Mouse (Mus musculus) CH12.LX (cell line): ENCODE measurements around the gene C2cd4c. TPM values are rescaled to one million over a fixed set of nuclear protein-coding genes. Genes with fewer than 3 reads are reported as not detected.

ENCODE experiments used
- DNase-seq: peaks from one replicate; pipeline ENCODE4 v3.0.0-alpha.2; 2013; ENCODE audit errors: extremely low read depth
- H3K27ac ChIP-seq: 2 replicates; pipeline ENCODE4 v1.5.1; 2012; ENCODE audit warnings: low read depth, mild to moderate bottlenecking, control low read depth, moderate library complexity; ENCODE audit not compliant: insufficient read depth
- H3K27me3 ChIP-seq: replicated peaks from 2 replicates; pipeline ENCODE3; 2012; ENCODE audit warnings: inconsistent platforms
- H3K36me3 ChIP-seq, 2 experiments: replicated peaks in 1 of 2; 2 replicates each; pipeline versions ENCODE3 to v1.6.1; 2012; ENCODE audit warnings: inconsistent platforms in 1 of 2, low read length in 1 of 2, mild to moderate bottlenecking in 1 of 2, mixed read lengths in 1 of 2, moderate library complexity in 1 of 2; ENCODE audit not compliant: control insufficient read depth in 1 of 2, insufficient read depth in 1 of 2
- H3K4me1 ChIP-seq, 2 experiments: 2 replicates each; pipeline ENCODE4 v1.6.1; 2012; ENCODE audit warnings: inconsistent platforms in 1 of 2, moderate library complexity in 1 of 2; ENCODE audit not compliant: insufficient read depth in 2 of 2, control insufficient read depth in 1 of 2
- H3K4me2 ChIP-seq: 2 replicates; pipeline ENCODE4 v1.6.1; 2012; ENCODE audit warnings: low read depth, mild to moderate bottlenecking, control low read depth; ENCODE audit not compliant: poor library complexity, insufficient read depth, severe bottlenecking
- H3K4me3 ChIP-seq, 3 experiments: fragments of 150-350 bp in 1 of 3; sonication (generic) in 1 of 3; replicated peaks in 1 of 3; 2 replicates each; pipeline versions ENCODE3 to v1.5.1; 2011 to 2012; ENCODE audit warnings: low read depth in 2 of 3, low read length in 2 of 3, mild to moderate bottlenecking in 2 of 3, moderate library complexity in 2 of 3, control low read depth in 1 of 3, improper control_type of control experiment in 1 of 3, inconsistent platforms in 1 of 3, mixed read lengths in 1 of 3; ENCODE audit not compliant: poor library complexity in 1 of 3
- H3K79me2 ChIP-seq: replicated peaks from 2 replicates; pipeline ENCODE4 v1.6.1; 2012; ENCODE audit warnings: mild to moderate bottlenecking, moderate library complexity; ENCODE audit not compliant: control insufficient read depth, poor library complexity, insufficient read depth, severe bottlenecking; ENCODE audit errors: extremely low read depth
- H3K9ac ChIP-seq: 2 replicates; pipeline ENCODE4 v1.6.1; 2012; ENCODE audit warnings: low read depth, mild to moderate bottlenecking, control low read depth, moderate library complexity; ENCODE audit not compliant: insufficient read depth
- H3K9me3 ChIP-seq: replicated peaks from 2 replicates; pipeline ENCODE3; 2012; ENCODE audit warnings: low read length, inconsistent platforms, mixed read lengths
- BHLHE40 ChIP-seq: IDR thresholded peaks from 2 replicates; pipeline ENCODE4 v1.6.1; 2011; ENCODE audit warnings: mild to moderate bottlenecking, low read depth, low read length, improper control_type of control experiment
- CHD1 ChIP-seq: IDR thresholded peaks from 2 replicates; pipeline ENCODE4 v1.6.1; 2012; ENCODE audit warnings: low read depth, low read length, improper control_type of control experiment, inconsistent platforms
- CHD2 ChIP-seq: IDR thresholded peaks from 2 replicates; pipeline ENCODE4 v1.6.1; 2011; ENCODE audit warnings: low read length, improper control_type of control experiment
- CTCF ChIP-seq, 2 experiments: IDR thresholded peaks in 1 of 2; conservative IDR thresholded peaks in 1 of 2; 2 replicates each; pipeline ENCODE4 v1.5.1; 2011 to 2012; ENCODE audit warnings: low read depth in 2 of 2, low read length in 2 of 2, improper control_type of control experiment in 1 of 2, inconsistent platforms in 1 of 2, mild to moderate bottlenecking in 1 of 2, moderate library complexity in 1 of 2
- E2F4 ChIP-seq: IDR thresholded peaks from 2 replicates; pipeline ENCODE4 v1.6.1; 2011; ENCODE audit warnings: low read depth, low read length, improper control_type of control experiment; ENCODE audit not compliant: insufficient replicate concordance
- ELF1 ChIP-seq: IDR thresholded peaks from 2 replicates; pipeline ENCODE4 v1.6.1; 2014; ENCODE audit warnings: low read depth, mild to moderate bottlenecking, inconsistent platforms, low read length, improper control_type of control experiment
- EP300 ChIP-seq: IDR thresholded peaks from 2 replicates; pipeline ENCODE4 v1.6.1; 2011; ENCODE audit warnings: low read length, improper control_type of control experiment
- ETS1 ChIP-seq: conservative IDR thresholded peaks from 2 replicates; pipeline ENCODE4 v1.6.1; 2012; ENCODE audit warnings: low read depth, mild to moderate bottlenecking, inconsistent platforms, low read length, improper control_type of control experiment, moderate library complexity
- GABPA ChIP-seq: IDR thresholded peaks from 2 replicates; pipeline ENCODE4 v1.6.1; 2012; ENCODE audit warnings: low read depth, low read length, improper control_type of control experiment, inconsistent platforms; ENCODE audit not compliant: insufficient replicate concordance
- HCFC1 ChIP-seq: IDR thresholded peaks from 2 replicates; pipeline ENCODE4 v1.6.1; 2012; ENCODE audit warnings: low read depth, mild to moderate bottlenecking, inconsistent platforms, low read length, improper control_type of control experiment
- IRF4 ChIP-seq: IDR thresholded peaks from 2 replicates; pipeline ENCODE4 v1.6.1; 2014; ENCODE audit warnings: low read depth, mild to moderate bottlenecking, inconsistent platforms, low read length, improper control_type of control experiment
- JUN ChIP-seq: IDR thresholded peaks from 2 replicates; pipeline ENCODE4 v1.6.1; 2011; ENCODE audit warnings: low read depth, mild to moderate bottlenecking, low read length, improper control_type of control experiment, moderate library complexity; ENCODE audit not compliant: insufficient read depth
- JUND ChIP-seq: conservative IDR thresholded peaks from 2 replicates; pipeline ENCODE4 v1.6.1; 2011; ENCODE audit warnings: low read depth, low read length, improper control_type of control experiment
- KAT2A ChIP-seq: IDR thresholded peaks from 2 replicates; pipeline ENCODE4 v1.6.1; 2012; ENCODE audit warnings: low read length, improper control_type of control experiment, inconsistent platforms; ENCODE audit not compliant: insufficient replicate concordance
- MAFK ChIP-seq: IDR thresholded peaks from 2 replicates; pipeline ENCODE4 v1.6.1; 2011; ENCODE audit warnings: low read length, improper control_type of control experiment; ENCODE audit not compliant: insufficient replicate concordance
- MAX ChIP-seq: IDR thresholded peaks from 2 replicates; pipeline ENCODE4 v1.6.1; 2011; ENCODE audit warnings: low read length, improper control_type of control experiment
- MAZ ChIP-seq: IDR thresholded peaks from 2 replicates; pipeline ENCODE4 v1.6.1; 2012; ENCODE audit warnings: low read depth, mild to moderate bottlenecking, inconsistent platforms, low read length, improper control_type of control experiment, moderate library complexity
- MEF2A ChIP-seq: IDR thresholded peaks from 2 replicates; pipeline ENCODE4 v1.6.1; 2014; ENCODE audit warnings: low read depth, mild to moderate bottlenecking, inconsistent platforms, low read length, improper control_type of control experiment, borderline replicate concordance
- MXI1 ChIP-seq: IDR thresholded peaks from 2 replicates; pipeline ENCODE4 v1.6.1; 2011; ENCODE audit warnings: mild to moderate bottlenecking, low read depth, low read length, improper control_type of control experiment
- MYC ChIP-seq: IDR thresholded peaks from 2 replicates; pipeline ENCODE4 v1.6.1; 2011; ENCODE audit warnings: low read depth, mild to moderate bottlenecking, improper control_type of control experiment, low read length
- NELFE ChIP-seq: IDR thresholded peaks from 2 replicates; pipeline ENCODE4 v1.6.1; 2011; ENCODE audit warnings: low read depth, low read length, improper control_type of control experiment
- NRF1 ChIP-seq: IDR thresholded peaks from 2 replicates; pipeline ENCODE4 v1.6.1; 2014; ENCODE audit warnings: low read depth, mild to moderate bottlenecking, inconsistent platforms, low read length, improper control_type of control experiment, moderate library complexity
- PAX5 ChIP-seq: IDR thresholded peaks from 2 replicates; pipeline ENCODE4 v1.6.1; 2012; ENCODE audit warnings: low read length, inconsistent platforms, mixed read lengths
- POLR2A ChIP-seq: IDR thresholded peaks from 2 replicates; pipeline ENCODE4 v1.6.1; 2011; ENCODE audit warnings: low read depth, mild to moderate bottlenecking, improper control_type of control experiment, low read length
- POLR2AphosphoS2 ChIP-seq: IDR thresholded peaks from 2 replicates; pipeline ENCODE4 v1.6.1; 2011; ENCODE audit warnings: low read depth, low read length, improper control_type of control experiment
- RAD21 ChIP-seq: IDR thresholded peaks from 2 replicates; pipeline ENCODE4 v1.6.1; 2011; ENCODE audit warnings: low read depth, mild to moderate bottlenecking, low read length, improper control_type of control experiment, moderate library complexity
- RCOR1 ChIP-seq: conservative IDR thresholded peaks from 2 replicates; pipeline ENCODE4 v1.6.1; 2012; ENCODE audit warnings: low read depth, mild to moderate bottlenecking, inconsistent platforms, low read length, improper control_type of control experiment
- SIN3A ChIP-seq: IDR thresholded peaks from 2 replicates; pipeline ENCODE4 v1.6.1; 2012; ENCODE audit warnings: low read length, improper control_type of control experiment, inconsistent platforms
- SMC3 ChIP-seq: IDR thresholded peaks from 2 replicates; pipeline ENCODE4 v1.6.1; 2011; ENCODE audit warnings: low read depth, low read length, improper control_type of control experiment
- TBP ChIP-seq: conservative IDR thresholded peaks from 2 replicates; pipeline ENCODE4 v1.6.1; 2011; ENCODE audit warnings: low read depth, low read length, improper control_type of control experiment
- TCF12 ChIP-seq: IDR thresholded peaks from 2 replicates; pipeline ENCODE4 v1.6.1; 2014; ENCODE audit warnings: low read depth, mild to moderate bottlenecking, inconsistent platforms, low read length, improper control_type of control experiment
- UBTF ChIP-seq: IDR thresholded peaks from 2 replicates; pipeline ENCODE4 v1.6.1; 2012; ENCODE audit warnings: low read depth, mild to moderate bottlenecking, inconsistent platforms, low read length, improper control_type of control experiment, moderate library complexity
- USF1 ChIP-seq: IDR thresholded peaks from 2 replicates; pipeline ENCODE4 v1.6.1; 2014; ENCODE audit warnings: low read depth, mild to moderate bottlenecking, inconsistent platforms, low read length, improper control_type of control experiment
- USF2 ChIP-seq: conservative IDR thresholded peaks from 2 replicates; pipeline ENCODE4 v1.6.1; 2011; ENCODE audit warnings: low read depth, low read length, improper control_type of control experiment
- ZC3H11A ChIP-seq: IDR thresholded peaks from 2 replicates; pipeline ENCODE4 v1.6.1; 2012; ENCODE audit warnings: low read depth, mild to moderate bottlenecking, inconsistent platforms, low read length, improper control_type of control experiment
- ZKSCAN1 ChIP-seq: IDR thresholded peaks from 2 replicates; pipeline ENCODE4 v1.6.1; 2012; ENCODE audit warnings: low read depth, inconsistent platforms, low read length, improper control_type of control experiment, borderline replicate concordance
- ZMIZ1 ChIP-seq: IDR thresholded peaks from 2 replicates; pipeline ENCODE4 v1.6.1; 2012; ENCODE audit warnings: low read depth, mild to moderate bottlenecking, inconsistent platforms, low read length, improper control_type of control experiment
- ZNF384 ChIP-seq: IDR thresholded peaks from 2 replicates; pipeline ENCODE4 v1.6.1; 2012; ENCODE audit warnings: low read depth, low read length, improper control_type of control experiment, inconsistent platforms
- dilution Hi-C: fragments of 300-500 bp; cut with MboI; formaldehyde crosslinking; loops from 2 replicates; pipeline ENCODE4 v1.14.3; 2020; ENCODE audit warnings: low sequenced_read_pairs; ENCODE audit not compliant: extremely low pct_unique_long_range_greater_than_20kb, extremely low pct_ligation_motif_present
- in situ Hi-C: fragments of 300-500 bp; cut with MboI; formaldehyde crosslinking; loops from 3 replicates; pipeline ENCODE4 v1.14.3; 2019; ENCODE audit warnings: low sequenced_read_pairs, low pct_ligation_motif_present, low pct_unique_long_range_greater_than_20kb, mixed read lengths
- polyA plus RNA-seq: library from polyadenylated mRNA; unstranded; fragments of >175 nt; gene quantifications from 2 replicates; pipeline ENCODE4 v1.2.1, GENCODE M21; 2012; ENCODE audit warnings: low read depth; ENCODE audit not compliant: insufficient read length
- total RNA-seq, 2 experiments: library from RNA; depleted of rRNA; stranded (reverse); fragments of 300-350 nt in 1 of 2; fragments of >200 nt in 1 of 2; gene quantifications; 2 replicates each; pipeline ENCODE4 v1.2.3; 2012 to 2014

C2cd4c gene
- total and polyA plus RNA-seq, 3 experiments = 0.04 TPM; not detected in 2

DNA sequence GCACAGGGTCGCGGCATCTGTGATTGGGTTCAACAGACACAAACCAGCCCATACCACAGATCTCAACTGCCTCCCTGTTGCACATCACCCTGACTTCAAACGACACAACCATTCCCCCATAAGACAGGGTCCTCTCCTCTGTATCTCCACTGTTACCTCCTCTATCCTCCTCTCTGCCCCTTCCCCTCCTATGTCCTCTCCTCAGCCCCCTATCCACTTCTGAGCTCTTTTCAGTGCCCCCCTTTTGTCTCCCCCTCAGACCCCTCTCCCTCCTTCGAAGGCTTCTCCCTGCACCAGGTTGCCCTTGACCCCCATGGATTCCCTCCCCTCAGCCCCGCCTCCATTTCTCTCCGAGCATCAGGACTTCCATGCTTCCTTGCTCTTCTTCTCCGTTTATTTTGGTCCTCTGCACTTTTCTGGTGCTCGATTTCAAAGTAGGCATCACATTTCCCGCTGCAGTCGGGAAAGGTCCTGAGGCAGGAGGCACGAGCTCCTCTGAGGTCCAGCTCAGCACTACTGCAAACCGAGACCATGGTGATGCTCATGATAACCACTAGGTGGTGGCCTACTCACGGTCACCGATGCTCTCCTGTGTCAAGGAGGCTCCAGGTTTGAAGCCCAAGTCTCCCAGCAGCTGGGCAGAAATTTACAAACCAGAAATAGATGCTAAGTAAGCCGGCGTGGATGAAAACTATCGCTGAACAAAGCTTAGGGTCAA, 18.8 kb downstream of the C2cd4c start:
- H3K4me2 ChIP-seq = 0 out of 2 replicates have a peak overlapping the region, but pooled peaks have one; percentile 10
- peaks cover 6% of the 10 kb centered on the region for H3K9me3 ChIP-seq
- dilution Hi-C loops (no loop called here), in situ Hi-C loops (loop anchor here (5.0 kb wide), 1 partner anchor 52 kb away; the partner anchor contains the start of gene Odf3l2)
- TF ChIP-seq MAX (no peak), ZMIZ1 (no peak), USF1 (no peak), MYC (peak; percentile 54; the same call in 1 of the 2 replicates), USF2 (no peak), CHD1 (no peak), BHLHE40 (0 out of 2 replicates have a peak, but pooled peaks have one; percentile 9), NRF1 (0 out of 2 replicates have a peak, but pooled peaks have one; percentile 31), RAD21 (peak; percentile 98), SIN3A (peak; percentile 47; the same call in 1 of the 2 replicates), PAX5 (no peak), KAT2A (no peak), ELF1 (no peak; the same call in 1 of the 2 replicates), TBP (no peak), CTCF (conservative IDR thresholded peaks at IDR 0.05 in 1 of 2, IDR thresholded peaks at IDR 0.05 in 1 of 2; ENCODE audit: low read depth in 2 of 2, low read length in 2 of 2) (peak; percentile 57 to 98), SMC3 (peak; percentile 88), ZC3H11A (peak; percentile 53; the same call in 1 of the 2 replicates), ZNF384 (no peak), NELFE (peak; percentile 53; the same call in 1 of the 2 replicates), GABPA (no peak), TCF12 (0 out of 2 replicates have a peak, but pooled peaks have one; percentile 28), MAZ (no peak), E2F4 (no peak), HCFC1 (no peak), CHD2 (no peak), ZKSCAN1 (no peak), EP300 (no peak), UBTF (no peak), JUN (no peak), JUND (no peak), MEF2A (0 out of 2 replicates have a peak, but pooled peaks have one; percentile 35), RCOR1 (no peak), ETS1 (no peak), POLR2A (no peak), MAFK (no peak), IRF4 (peak; percentile 62; the same call in 1 of the 2 replicates), MXI1 (no peak), POLR2AphosphoS2 (no peak)
- no peak overlapping the region for H3K9ac ChIP-seq
- peaks cover 57% of the 10 kb centered on the region for H3K27me3 ChIP-seq
- no peaks in the 10 kb centered on the region for H3K79me2 ChIP-seq
- no peaks in the 10 kb centered on the region for H3K36me3 ChIP-seq
- DNase-seq = peak; percentile 66
- H3K27ac ChIP-seq = no peak overlapping the region
- no peak overlapping the region for H3K4me3 ChIP-seq
- peaks cover 7 to 12% of the 10 kb centered on the region in 2 experiments for H3K4me1 ChIP-seq
